Mouse (Mus musculus) brain, embryonic 14.5 days (tissue): ENCODE results near the gene Gatc.

Experiments used
- CTCF ChIP-seq: fragments of 200-500 bp; IDR thresholded peaks from 2 replicates; pipeline ENCODE4 v1.5.1; 2012; ENCODE audit warnings: inconsistent platforms, mild to moderate bottlenecking, moderate library complexity, borderline replicate concordance; ENCODE audit not compliant: insufficient read depth, insufficient read length; ENCODE audit errors: extremely low read depth
- POLR2A ChIP-seq: fragments of 200-500 bp; IDR thresholded peaks from 2 replicates; pipeline ENCODE4 v1.6.1; 2012; ENCODE audit warnings: mild to moderate bottlenecking, inconsistent platforms, borderline replicate concordance; ENCODE audit not compliant: poor library complexity, insufficient read depth, insufficient read length, severe bottlenecking; ENCODE audit errors: extremely low read depth

- TF ChIP-seq POLR2A: no peak
- no peak for TF ChIP-seq CTCF
These were observed 14.6 kb downstream of the Gatc start for GRCm38 (mm10) chr5:115326256-115326831.
